Mouse (Mus musculus) thymus, postnatal 36 days (tissue): ENCODE results near the gene 1810009J06Rik.
"Not testable (repeated sequence)": the region's sequence is repeated elsewhere in the genome, so short reads cannot be mapped to it uniquely, and the experiment has no call there.

Source experiments
- DNase-seq, 2 experiments: peaks; one replicate each; pipeline ENCODE4 v3.0.0; 2022; ENCODE audit warnings: mixed read lengths in 2 of 2

Gene 1810009J06Rik

DNA sequence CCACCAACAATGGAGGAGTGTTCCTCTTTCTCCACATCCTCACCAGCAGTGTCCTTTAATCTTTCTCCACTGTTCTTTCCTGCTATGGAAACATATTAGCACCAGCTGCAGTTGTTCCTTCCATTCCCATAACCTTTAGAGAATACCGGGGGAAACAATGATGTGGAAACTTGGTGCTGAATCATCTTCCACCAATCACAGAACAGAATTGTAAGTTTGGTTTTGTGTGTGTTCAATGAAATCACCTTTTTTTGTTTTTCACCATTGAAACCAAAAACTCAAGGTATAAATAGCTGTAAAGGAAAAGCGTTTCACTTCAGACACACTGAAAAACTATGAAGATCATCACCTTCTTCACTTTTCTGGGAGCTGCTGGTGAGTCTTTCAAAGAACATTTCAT, at the start of gene 1810009J06Rik:
Gene 1810009J06Rik (plus strand): TSS at position 301 of the 400 bp plus-strand sequence.
- not testable (repeated sequence) for DNase-seq

DNA sequence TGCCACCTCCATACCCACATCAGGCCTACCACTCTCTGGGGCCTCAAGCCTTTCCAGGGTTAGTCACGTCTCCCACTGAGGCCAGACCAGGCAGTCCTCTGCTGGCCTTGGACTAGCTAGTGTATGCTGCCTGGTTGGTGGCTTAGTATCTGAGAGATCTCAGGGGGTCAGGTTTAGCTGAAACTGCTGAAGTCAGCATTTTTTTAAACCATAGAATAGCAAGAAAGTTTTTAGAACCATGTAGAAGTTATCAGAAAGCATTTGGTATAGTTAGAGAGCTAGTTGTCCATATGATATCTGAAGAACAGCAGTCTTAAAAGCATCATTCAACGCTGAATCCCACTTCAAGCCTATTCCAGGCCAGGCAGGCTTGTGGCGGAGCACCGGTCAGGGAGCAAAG, 44.6 kb upstream of the 1810009J06Rik start:
- DNase-seq = no peak

DNA sequence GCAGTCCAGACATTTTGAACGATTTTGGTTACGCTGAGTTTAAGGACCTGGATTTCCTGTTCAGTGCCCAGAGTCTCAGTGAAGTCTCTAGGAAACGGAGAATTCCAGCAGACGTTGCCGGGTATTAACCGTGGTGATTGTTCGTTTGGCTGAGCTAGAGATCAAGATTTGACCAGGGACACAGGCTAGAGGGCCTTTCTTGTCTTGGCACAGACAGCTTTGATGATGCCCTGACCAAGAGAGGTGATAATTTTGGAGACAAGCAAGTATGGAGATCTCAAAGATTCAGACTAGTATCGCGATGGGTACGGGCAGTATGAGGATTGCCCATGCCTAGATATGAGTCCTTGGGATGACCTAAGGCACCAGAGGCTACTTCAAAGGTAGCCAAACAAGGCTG, 24.1 kb upstream of the 1810009J06Rik start, which contains the start of gene 1700074P13Rik:
Gene 1700074P13Rik (minus strand): TSS at position 101 of the 400 bp plus-strand sequence.
- no peak for DNase-seq

DNA sequence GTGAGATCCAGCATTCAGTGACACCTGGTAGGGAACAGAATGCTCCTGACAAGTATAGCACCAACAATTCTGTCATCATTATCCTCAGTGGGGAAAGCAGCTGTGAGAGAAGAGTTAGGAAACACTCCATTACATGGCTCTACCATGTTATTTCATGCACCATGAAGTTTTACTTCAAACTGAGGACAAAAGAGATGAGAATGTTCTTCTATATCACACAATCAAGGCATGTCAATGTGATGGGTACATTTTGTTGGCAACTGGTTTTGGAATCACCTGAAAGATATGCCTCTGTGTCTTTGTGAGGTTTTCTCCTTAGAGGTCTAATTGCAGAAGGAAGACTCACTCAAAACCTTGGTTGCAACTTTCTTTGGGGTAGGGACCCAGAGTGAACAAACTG, 12.8 kb upstream of the 1810009J06Rik start, which contains the start of gene Gm4744:
Gene Gm4744 (minus strand): TSS at position 101 of the 400 bp plus-strand sequence.
- DNase-seq = no peak

DNA sequence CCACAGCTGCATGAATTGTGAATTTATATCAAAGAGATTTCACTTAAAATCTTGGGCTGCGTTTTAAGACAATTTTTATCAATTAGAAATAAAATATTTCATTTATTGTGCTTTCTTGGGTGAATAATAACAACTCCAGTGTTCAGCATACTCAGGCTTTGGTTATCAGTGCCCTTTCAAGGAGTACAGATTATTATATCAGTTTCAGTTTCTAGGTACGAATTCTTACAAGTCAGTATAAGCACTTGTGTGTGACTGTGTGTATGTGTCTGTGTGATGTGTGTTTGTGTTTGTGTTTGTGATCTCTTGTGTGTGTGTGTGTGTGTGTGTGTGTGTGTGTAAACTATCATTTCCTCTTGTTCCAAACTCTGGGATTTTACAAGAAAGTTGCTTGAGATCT, 10.8 kb upstream of the 1810009J06Rik start:
- DNase-seq = no peak

DNA sequence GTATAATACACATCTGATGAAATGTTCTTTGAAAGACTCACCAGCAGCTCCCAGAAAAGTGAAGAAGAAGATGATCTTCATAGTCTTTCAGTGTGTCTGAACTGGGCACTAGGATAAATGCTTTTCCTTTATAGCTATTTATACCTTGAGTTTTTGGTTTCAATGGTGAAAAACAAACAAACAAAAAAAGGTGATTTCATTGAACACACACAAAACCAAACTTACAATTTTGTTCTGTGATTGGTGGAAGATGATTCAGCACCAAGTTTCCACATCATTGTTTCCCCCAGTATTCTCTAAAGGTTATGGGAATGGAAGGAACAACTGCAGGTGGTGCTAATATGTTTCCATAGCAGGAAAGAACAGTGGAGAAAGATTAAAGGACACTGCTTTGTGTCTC, 34.8 kb downstream of the 1810009J06Rik start, which contains the start of gene Gm2663:
Gene Gm2663 (minus strand): TSS at position 101 of the 400 bp plus-strand sequence.
- DNase-seq = not testable (repeated sequence)

DNA sequence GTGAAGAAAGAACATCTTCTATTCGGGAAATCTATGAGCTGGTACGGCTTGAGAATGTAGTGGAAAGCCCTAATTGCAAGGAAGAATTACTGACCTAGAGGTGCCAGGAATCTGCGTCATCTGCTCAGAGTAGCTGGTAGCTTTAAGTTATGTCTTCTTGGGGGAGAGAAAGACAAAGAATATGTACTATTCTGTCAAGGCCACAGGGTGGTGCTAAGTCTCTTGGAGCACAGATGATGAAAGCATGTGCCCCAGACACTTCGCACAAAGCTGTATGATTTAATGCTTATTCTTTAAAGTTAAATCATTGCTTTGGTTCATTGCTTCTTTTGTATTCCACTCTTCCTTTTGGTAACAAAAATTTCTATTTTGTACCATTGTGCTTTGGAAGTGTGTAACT, 50.5 kb downstream of the 1810009J06Rik start:
- DNase-seq = no peak
